Mouse (Mus musculus): ENCODE measurements at regions not wholly inside any gene's neighbourhood (a gene's known extent, or its start where the extent isn't known, plus 50 kb on each side); places are given as distances from the start of the nearest gene placed in this dataset.

GRCm38 (mm10) chrX:137424259-137424658 lies 146.1 kb upstream of the Il1rapl2 start:
- peak; percentile 1 for DNase-seq (ENCODE audit: low read depth)

Data from c-Kit-positive CD71-positive TER-119-negative erythroid progenitor cells, embryonic 14.5 days (primary cell).